Mouse (Mus musculus) heart, postnatal 10 days (tissue): ENCODE results near the gene Fndc3a. TPM values are rescaled to one million over a fixed set of nuclear protein-coding genes. Genes with fewer than 3 reads are reported as not detected.
A peak's percentile ranks its signal among the peaks of the same experiment; 100 is the strongest.

Experiments
- DNase-seq, 2 experiments: peaks; one replicate each; pipeline ENCODE4 v3.0.0; 2021
- intact Hi-C: fragments of 180-260 bp; cut with DNase I; formaldehyde crosslinking; loops from one replicate; pipeline ENCODE4 v1.15.1; 2025
- total RNA-seq, 2 experiments: library from RNA; stranded (reverse); gene quantifications; 2 replicates each; pipeline ENCODE4 v1.2.3; 2021

Fndc3a gene
- 10 to 100 TPM; 13.8 to 19.8 TPM for total RNA-seq

- intact Hi-C loops, result loop anchor here (5.0 to 10.0 kb wide), 2 partner anchors 108 to 275 kb away; no protein-coding TSS in a partner anchor
- DNase-seq, result peak; percentile 89 to 90
These were observed at the start of gene Fndc3a for GRCm38 (mm10) chr14:72709710-72710340. Fndc3a (minus strand) TSS chr14:72710003.

GRCm38 (mm10) chr14:72752893-72753292, 43.1 kb upstream of the Fndc3a start:
- intact Hi-C loops, result no loop called here
- no peak for DNase-seq

GRCm38 (mm10) chr14:72750426-72751182, 40.8 kb upstream of the Fndc3a start:
- intact Hi-C loops, result no loop called here
- DNase-seq, result no peak

- intact Hi-C loops, result no loop called here
- DNase-seq, result no peak
These were observed 38.5 kb upstream of the Fndc3a start for GRCm38 (mm10) chr14:72748331-72748730.

- DNase-seq, result no peak
- intact Hi-C loops, result no loop called here
These were observed 31.9 kb upstream of the Fndc3a start for GRCm38 (mm10) chr14:72741667-72742066.

- intact Hi-C loops, result no loop called here
- no peak for DNase-seq
These were observed 30.5 kb upstream of the Fndc3a start for GRCm38 (mm10) chr14:72740336-72740735.

GRCm38 (mm10) chr14:72739484-72740208, 29.8 kb upstream of the Fndc3a start:
- no peak for DNase-seq
- intact Hi-C loops, result no loop called here

GRCm38 (mm10) chr14:72738776-72739175, 29.0 kb upstream of the Fndc3a start:
- intact Hi-C loops, result no loop called here
- no peak for DNase-seq

- no peak for DNase-seq
- intact Hi-C loops, result no loop called here
These were observed 28.4 kb upstream of the Fndc3a start for GRCm38 (mm10) chr14:72738217-72738616.

GRCm38 (mm10) chr14:72725865-72726264, 16.1 kb upstream of the Fndc3a start:
- no peak for DNase-seq
- intact Hi-C loops, result no loop called here

- intact Hi-C loops, result no loop called here
- no peak for DNase-seq
These were observed 12.7 kb upstream of the Fndc3a start for GRCm38 (mm10) chr14:72722274-72723053.

- intact Hi-C loops, result no loop called here
- no peak for DNase-seq
These were observed 6.4 kb upstream of the Fndc3a start for GRCm38 (mm10) chr14:72716175-72716574.

GRCm38 (mm10) chr14:72711130-72711529, 1.3 kb upstream of the Fndc3a start:
- DNase-seq, result peak in 1 of 2 experiments; percentile 13

GRCm38 (mm10) chr14:72710341-72711027, 681 bp upstream of the Fndc3a start:
- intact Hi-C loops, result loop anchor here (5.0 kb wide), 1 partner anchor 108 kb away; no protein-coding TSS in a partner anchor
- DNase-seq, result peak in 1 of 2 experiments; percentile 47

More at GRCm38 (mm10) chr14:72711130-72711529, 1.3 kb upstream of the Fndc3a start:
- intact Hi-C loops, result loop anchor here (5.0 kb wide), 1 partner anchor 109 kb away; no protein-coding TSS in a partner anchor

GRCm38 (mm10) chr14:72709091-72709709, 603 bp downstream of the Fndc3a start:
- no peak for DNase-seq
- intact Hi-C loops, result loop anchor here (10.0 kb wide), 1 partner anchor 276 kb away; no protein-coding TSS in a partner anchor

GRCm38 (mm10) chr14:72708581-72708991, 1.2 kb downstream of the Fndc3a start:
- intact Hi-C loops, result loop anchor here (10.0 kb wide), 1 partner anchor 276 kb away; no protein-coding TSS in a partner anchor
- peak in 1 of 2 experiments; percentile 5 for DNase-seq

GRCm38 (mm10) chr14:72700056-72700455, 9.7 kb downstream of the Fndc3a start:
- DNase-seq, result no peak
- intact Hi-C loops, result loop anchor here (10.0 kb wide), 1 partner anchor 285 kb away; no protein-coding TSS in a partner anchor

GRCm38 (mm10) chr14:72691406-72691805, 18.4 kb downstream of the Fndc3a start:
- intact Hi-C loops, result no loop called here
- no peak for DNase-seq

GRCm38 (mm10) chr14:72689525-72689924, 20.3 kb downstream of the Fndc3a start:
- DNase-seq, result no peak
- intact Hi-C loops, result no loop called here
